Mouse (Mus musculus) heart, adult 2 months (tissue): Measurements from ENCODE around the gene Txndc16. TPM values are rescaled to one million over a fixed set of nuclear protein-coding genes. Genes with fewer than 3 reads are reported as not detected.

Experiments
- DNase-seq, 2 experiments: peaks; one replicate each; pipeline ENCODE4 v3.0.0; 2021
- H3K27ac ChIP-seq: fragments of 200-600 bp; 2 replicates; pipeline ENCODE4 v1.8.1; 2022
- H3K27me3 ChIP-seq: fragments of 200-500 bp; 2 replicates; pipeline ENCODE4 v1.6.1; 2012; ENCODE audit warnings: mild to moderate bottlenecking, low read length, inconsistent platforms, mixed read lengths; ENCODE audit not compliant: control insufficient read depth, insufficient read depth
- H3K36me3 ChIP-seq: fragments of 200-500 bp; 2 replicates; pipeline ENCODE4 v1.6.1; 2012; ENCODE audit warnings: low read length, inconsistent platforms; ENCODE audit not compliant: control insufficient read depth, insufficient read depth
- H3K4me1 ChIP-seq: fragments of 200-500 bp; 2 replicates; pipeline ENCODE4 v1.6.1; 2011; ENCODE audit warnings: low read length; ENCODE audit not compliant: control insufficient read depth, insufficient read depth
- H3K4me3 ChIP-seq: fragments of 200-600 bp; 2 replicates; pipeline ENCODE4 v1.8.1; 2022
- H3K79me2 ChIP-seq: fragments of 200-500 bp; replicated peaks from 2 replicates; pipeline ENCODE4 v1.6.1; 2012; ENCODE audit warnings: mild to moderate bottlenecking, inconsistent platforms, low read length, moderate library complexity, mixed read lengths; ENCODE audit not compliant: control insufficient read depth, insufficient read depth
- H3K9ac ChIP-seq: fragments of 200-500 bp; 2 replicates; pipeline ENCODE4 v1.6.1; 2012; ENCODE audit warnings: low read depth, mild to moderate bottlenecking, control low read depth, inconsistent platforms, low read length, mixed read lengths
- CTCF ChIP-seq: fragments of 200-600 bp; IDR thresholded peaks from 2 replicates; pipeline ENCODE4 v1.8.1; 2022; ENCODE audit warnings: antibody characterized with exemption, mild to moderate bottlenecking, moderate library complexity
- EP300 ChIP-seq: fragments of 200-500 bp; IDR thresholded peaks from 2 replicates; pipeline ENCODE4 v1.6.1; 2011; ENCODE audit warnings: low read depth, low read length, control low read depth; ENCODE audit not compliant: insufficient read depth
- POLR2A ChIP-seq: fragments of 200-500 bp; IDR thresholded peaks from 2 replicates; pipeline ENCODE4 v1.6.1; 2011; ENCODE audit warnings: mild to moderate bottlenecking, low read depth, low read length, control low read depth; ENCODE audit not compliant: insufficient read depth
- WGBS: fragments of 180-500 bp; shearing (Covaris S2); methylation state at CpG from one replicate; pipeline ENCODE4 v1.1.7; 2018; 5-methylcytosine and 5-hydroxymethylcytosine counted together
- intact Hi-C: fragments of 180-260 bp; cut with DNase I; formaldehyde crosslinking; loops from one replicate; pipeline ENCODE4 v1.15.1; 2025
- polyA plus RNA-seq: library from polyadenylated mRNA; depleted of rRNA; stranded (reverse); fragments of >200 nt; gene quantifications from 2 replicates; pipeline ENCODE4 v1.2.3, GENCODE M21; 2012; rRNA removed
- total RNA-seq, 2 experiments: library from RNA; stranded (reverse); gene quantifications; 2 replicates each; pipeline ENCODE4 v1.2.3; 2021

Gene Txndc16
- total and polyA plus RNA-seq, 3 experiments = 5.2 to 12.3 (median 11.2) TPM

DNA sequence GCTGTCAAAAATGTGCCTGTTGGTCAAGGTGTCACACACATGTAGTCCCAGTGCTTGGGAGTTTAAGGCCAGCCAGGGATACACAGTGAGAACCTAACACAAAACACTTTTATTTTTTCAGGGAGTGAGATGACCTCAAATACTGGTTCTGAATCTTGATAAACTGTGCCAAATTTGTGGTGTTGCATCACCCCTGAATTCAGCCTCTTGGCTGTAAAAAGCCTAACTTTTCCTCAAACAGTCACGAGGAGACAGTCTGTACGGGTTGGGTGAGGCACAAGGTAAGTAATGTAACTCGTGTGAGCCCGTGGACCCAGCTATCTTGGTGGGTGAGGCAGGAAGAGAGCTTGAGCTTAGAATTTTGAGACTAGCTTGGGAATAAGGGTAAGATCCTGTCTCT is 130.1 kb downstream of the Txndc16 start:
- Histone ChIP-seq H3K9ac (no peak overlapping the region), H3K4me3 (no peak overlapping the region), H3K4me1 (no peaks in the 10 kb centered on the region), H3K79me2 (no peaks in the 10 kb centered on the region), H3K27me3 (no peaks in the 10 kb centered on the region), H3K36me3 (no peaks in the 10 kb centered on the region), H3K27ac (no peak overlapping the region)
- WGBS = 67% methylated on average over 4 of the region's 4 CpGs
- intact Hi-C loops = no loop called here
- TF ChIP-seq CTCF (no peak), POLR2A (no peak)
- no peak for DNase-seq

DNA sequence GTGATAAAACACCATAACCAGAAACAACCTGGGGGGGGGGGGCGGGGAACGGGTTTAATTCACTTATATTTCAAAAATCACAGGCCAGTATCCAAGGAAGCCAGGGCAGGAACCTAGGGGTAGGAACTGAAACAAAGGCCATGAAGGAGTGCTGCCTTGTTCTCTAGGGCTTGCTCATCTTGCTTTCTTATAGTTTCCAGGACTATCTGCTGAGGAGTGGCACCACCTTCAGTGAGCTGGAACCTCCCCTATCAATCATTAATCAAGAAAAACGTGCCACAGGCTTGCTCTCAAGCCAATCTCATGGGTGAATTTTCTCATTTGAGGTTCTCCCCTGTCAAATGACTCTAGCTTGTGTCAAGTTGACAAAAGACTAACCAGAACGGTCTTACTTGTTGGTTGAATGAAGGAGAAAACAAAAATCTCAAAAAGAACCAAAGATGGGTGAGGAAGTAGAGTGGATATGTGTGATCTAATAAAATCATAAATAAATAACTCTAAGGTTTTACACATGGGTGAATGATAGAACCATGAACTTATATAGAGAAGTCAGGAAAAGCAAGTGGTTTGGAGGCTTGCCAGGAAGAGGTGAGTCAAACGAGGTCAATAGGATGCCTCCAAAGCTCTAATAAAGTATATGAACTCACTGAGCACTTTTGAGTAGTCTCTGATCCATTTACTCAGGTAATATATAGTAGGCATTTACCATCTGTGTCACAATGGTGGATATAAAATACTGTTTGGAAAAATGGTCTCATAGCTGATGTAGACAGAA is 134.3 kb downstream of the Txndc16 start:
- TF ChIP-seq CTCF = no peak
- TF ChIP-seq POLR2A = no peak
- TF ChIP-seq EP300 = no peak
- Histone ChIP-seq H3K36me3 (no peaks in the 10 kb centered on the region), H3K27me3 (no peaks in the 10 kb centered on the region), H3K79me2 (no peaks in the 10 kb centered on the region), H3K9ac (no peak overlapping the region), H3K4me1 (no peaks in the 10 kb centered on the region), H3K4me3 (no peak overlapping the region), H3K27ac (no peak overlapping the region)
- WGBS = 66% methylated on average over 5 of the region's 5 CpGs
- no peak for DNase-seq
- intact Hi-C loops = no loop called here

- Histone ChIP-seq H3K36me3 (no peaks in the 10 kb centered on the region), H3K27ac (no peak overlapping the region), H3K27me3 (no peaks in the 10 kb centered on the region), H3K4me3 (no peak overlapping the region), H3K79me2 (no peaks in the 10 kb centered on the region), H3K4me1 (no peaks in the 10 kb centered on the region), H3K9ac (no peak overlapping the region)
- 88% methylated on average over 5 of the region's 5 CpGs for WGBS
- DNase-seq = no peak
- TF ChIP-seq EP300 = no peak
- no peak for TF ChIP-seq CTCF
- TF ChIP-seq POLR2A = no peak
- intact Hi-C loops = no loop called here
Observed at GRCm38 (mm10) chr14:45084656-45085280, 135.4 kb downstream of the Txndc16 start.

- H3K4me1 ChIP-seq = no peaks in the 10 kb centered on the region
- no peak for DNase-seq
- intact Hi-C loops = no loop called here
- TF ChIP-seq CTCF (no peak), POLR2A (no peak), EP300 (no peak)
- 59% methylated on average over 4 of the region's 4 CpGs for WGBS
- H3K27ac ChIP-seq = no peak overlapping the region
- H3K79me2 ChIP-seq = no peaks in the 10 kb centered on the region
- no peak overlapping the region for H3K9ac ChIP-seq
- no peaks in the 10 kb centered on the region for H3K36me3 ChIP-seq
- H3K27me3 ChIP-seq = no peaks in the 10 kb centered on the region
- H3K4me3 ChIP-seq = no peak overlapping the region
Observed at GRCm38 (mm10) chr14:45083540-45083939, 136.6 kb downstream of the Txndc16 start.

Other genes starting within 250 kb of the Txndc16 start
- gene Ptger2, start 232.1 kb downstream of the Txndc16 start, total RNA-seq = under 1 TPM; 0.13 to 0.20 TPM
- 0.15 and 0.51 TPM in 2 replicates for gene Ptger2, start 232.1 kb downstream of the Txndc16 start, polyA plus RNA-seq
- gene Gpr137c, start 611 bp downstream of the Txndc16 start, total RNA-seq = 1 to 10 TPM; 5.1 to 7.3 TPM
- 2.7 and 2.9 TPM in 2 replicates for gene Gpr137c, start 611 bp downstream of the Txndc16 start, polyA plus RNA-seq
- 10 to 100 TPM; 15.6 to 22.6 TPM for gene Ero1l, start 98.4 kb upstream of the Txndc16 start, total RNA-seq
- 5.0 and 11.9 TPM in 2 replicates for gene Ero1l, start 98.4 kb upstream of the Txndc16 start, polyA plus RNA-seq
- 10 to 100 TPM; 89.7 to 93.7 TPM for gene Psmc6, start 109.5 kb upstream of the Txndc16 start, total RNA-seq
- 46.3 and 116 TPM in 2 replicates for gene Psmc6, start 109.5 kb upstream of the Txndc16 start, polyA plus RNA-seq
- gene Styx, start 130.8 kb upstream of the Txndc16 start, total RNA-seq = 10 to 100 TPM; 26.3 to 33.4 TPM
- gene Styx, start 130.8 kb upstream of the Txndc16 start, polyA plus RNA-seq = 3.8 and 7.6 TPM in 2 replicates
- gene Gnpnat1, start 184.6 kb upstream of the Txndc16 start, total RNA-seq = 10 to 100 TPM; 10.9 to 15.7 TPM
- 3.6 and 6.2 TPM in 2 replicates for gene Gnpnat1, start 184.6 kb upstream of the Txndc16 start, polyA plus RNA-seq